Mouse (Mus musculus): ENCODE results near the gene Arhgap17.

DNA sequence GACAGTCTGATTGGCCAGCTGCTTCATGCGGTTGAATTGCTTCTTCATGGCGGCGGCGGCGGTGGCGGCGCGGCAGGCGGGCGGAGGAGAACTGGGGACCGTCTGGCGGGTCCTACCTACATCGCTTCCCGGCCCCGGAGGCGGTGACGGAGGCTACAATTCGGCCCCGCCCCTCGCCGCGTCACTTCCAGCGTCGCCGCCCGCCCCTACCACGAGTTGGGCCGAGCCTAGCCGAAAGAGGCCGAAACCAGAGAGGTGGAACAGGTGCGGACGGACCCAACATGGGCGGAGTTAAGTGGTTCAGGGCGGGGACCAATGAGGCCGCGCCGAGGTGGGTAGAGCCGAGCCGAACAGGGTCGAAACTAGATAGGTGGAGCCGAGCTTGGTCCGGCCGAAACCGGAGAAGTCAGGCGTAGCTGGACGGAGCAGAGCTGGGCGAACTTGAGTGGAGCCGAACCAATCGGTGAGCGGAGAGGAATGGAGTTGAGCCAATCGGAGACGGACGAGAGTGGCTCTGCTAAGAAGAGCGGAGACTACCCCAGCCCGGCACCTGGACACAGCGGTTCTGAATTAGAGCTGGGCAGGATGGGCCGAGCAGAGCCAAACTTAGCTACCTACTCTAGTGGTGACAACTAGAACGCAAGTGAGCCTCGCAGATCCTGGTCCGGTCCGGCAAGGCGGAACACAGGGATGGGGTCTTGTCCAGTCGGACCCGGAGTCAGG, at the start of gene Arhgap17, which contains the start of gene Lcmt1:
- peak; percentile 51; the same call in 1 of the 2 replicates for TF ChIP-seq POLR2A (IDR thresholded peaks at IDR 0.05; ENCODE audit: borderline replicate concordance, control insufficient read depth, low read depth, low read length)
- 0 out of 2 replicates have a peak, but pooled peaks have one; percentile 0 for TF ChIP-seq CTCF (IDR thresholded peaks at IDR 0.05; ENCODE audit: control insufficient read depth, insufficient read depth, low read length)
